Mouse (Mus musculus): ENCODE results near the gene Prph2. TPM values are rescaled to one million over a fixed set of nuclear protein-coding genes. Genes with fewer than 3 reads are reported as not detected.

Gene Prph2
- polyA plus RNA-seq, 1 experiment from 2014 or later, result not detected

Other genes with a start within 250 kb of the Prph2 start
- 31.7 and 31.9 TPM in 2 replicates for gene Rrp36, start 236.1 kb upstream of the Prph2 start, polyA plus RNA-seq (2015; fragmentation: Nextera tagmentation; extraction: Ambion mirVana)
- 65.2 and 67.8 TPM in 2 replicates for gene Mea1, start 231.7 kb upstream of the Prph2 start, polyA plus RNA-seq (2015; fragmentation: Nextera tagmentation; extraction: Ambion mirVana)
- 73.1 and 75.6 TPM in 2 replicates for gene Klhdc3, start 229.5 kb upstream of the Prph2 start, polyA plus RNA-seq (2015; fragmentation: Nextera tagmentation; extraction: Ambion mirVana)
- gene Ppp2r5d, start 205.3 kb upstream of the Prph2 start, polyA plus RNA-seq (2015; fragmentation: Nextera tagmentation; extraction: Ambion mirVana), result 31.2 and 36.0 TPM in 2 replicates
- 8.5 and 9.4 TPM in 2 replicates for gene Pex6, start 199.0 kb upstream of the Prph2 start, polyA plus RNA-seq (2015; fragmentation: Nextera tagmentation; extraction: Ambion mirVana)
- 11.0 and 11.7 TPM in 2 replicates for gene Gnmt, start 181.3 kb upstream of the Prph2 start, polyA plus RNA-seq (2015; fragmentation: Nextera tagmentation; extraction: Ambion mirVana)
- gene Cnpy3, start 158.2 kb upstream of the Prph2 start, polyA plus RNA-seq (2015; fragmentation: Nextera tagmentation; extraction: Ambion mirVana), result 30.2 and 30.9 TPM in 2 replicates
- 0.30 and 0.32 TPM in 2 replicates for gene Ptcra, start 146.7 kb upstream of the Prph2 start, polyA plus RNA-seq (2015; fragmentation: Nextera tagmentation; extraction: Ambion mirVana)
- gene 2310039H08Rik, start 137.8 kb upstream of the Prph2 start, polyA plus RNA-seq (2015; fragmentation: Nextera tagmentation; extraction: Ambion mirVana), result 44.5 and 51.4 TPM in 2 replicates
- 108 and 131 TPM in 2 replicates for gene Rpl7l1, start 127.8 kb upstream of the Prph2 start, polyA plus RNA-seq (2015; fragmentation: Nextera tagmentation; extraction: Ambion mirVana)
- gene Bicral, start 52.0 kb upstream of the Prph2 start, polyA plus RNA-seq (2015; fragmentation: Nextera tagmentation; extraction: Ambion mirVana), result 2.6 and 3.6 TPM in 2 replicates
- 22.4 and 24.9 TPM in 2 replicates for gene Tbcc, start 19.8 kb upstream of the Prph2 start, polyA plus RNA-seq (2015; fragmentation: Nextera tagmentation; extraction: Ambion mirVana)
- 7.0 and 7.8 TPM in 2 replicates for gene Ubr2, start 100.1 kb downstream of the Prph2 start, polyA plus RNA-seq (2015; fragmentation: Nextera tagmentation; extraction: Ambion mirVana)

Data from liver, embryonic 13.5 days (tissue).